Mouse (Mus musculus): Measurements from ENCODE around the gene Rag1. TPM values are rescaled to one million over a fixed set of nuclear protein-coding genes. Genes with fewer than 3 reads are reported as not detected.

Rag1 gene
- polyA plus RNA-seq (2015; fragmentation: Nextera tagmentation; extraction: Ambion mirVana) = 0.09 TPM in 2 replicates

GRCm38 (mm10) chr2:101649114-101649671 lies at the start of gene Rag1, which contains the start of gene B230118H07Rik:
TSS of gene Rag1 (minus strand) at chr2:101649501.
TSS of gene B230118H07Rik (minus strand) at chr2:101649532.
- Histone ChIP-seq H3K9me3 (no peaks in the 10 kb centered on the region), H3K4me2 (no peak within 1 kb of the TSS), H3K9ac (no peak within 1 kb of the TSS), H3K4me3 (no peak within 1 kb of the TSS), H3K27ac (no peak within 1 kb of the TSS), H3K4me1 (replicated peaks) (peaks cover 18% of the 10 kb centered on the region), H3K27me3 (no peaks in the 10 kb centered on the region), H3K36me3 (no peaks in the 10 kb centered on the region)
- WGBS = 36% methylated on average over 8 of the region's 8 CpGs
- no peak for ATAC-seq (ENCODE audit: low FRiP score)

GRCm38 (mm10) chr2:101695584-101695983 lies 46.3 kb upstream of the Rag1 start:
- no peaks in the 10 kb centered on the region for H3K27me3 ChIP-seq
- no peaks in the 10 kb centered on the region for H3K4me1 ChIP-seq (replicated peaks)
- H3K27ac ChIP-seq = no peak overlapping the region
- no peak overlapping the region for H3K4me3 ChIP-seq
- peaks cover 57% of the 10 kb centered on the region for H3K36me3 ChIP-seq
- no peak for ATAC-seq (ENCODE audit: low FRiP score)
- H3K9ac ChIP-seq = no peak overlapping the region
- no peaks in the 10 kb centered on the region for H3K9me3 ChIP-seq
- WGBS = 88% methylated on average over 7 of the region's 7 CpGs
- H3K4me2 ChIP-seq = no peak overlapping the region

GRCm38 (mm10) chr2:101693577-101694215 lies 44.4 kb upstream of the Rag1 start:
- Histone ChIP-seq H3K4me3 (no peak overlapping the region), H3K9me3 (no peaks in the 10 kb centered on the region), H3K4me1 (replicated peaks) (no peaks in the 10 kb centered on the region), H3K27ac (no peak overlapping the region), H3K36me3 (peaks cover 61% of the 10 kb centered on the region), H3K4me2 (no peak overlapping the region), H3K9ac (no peak overlapping the region), H3K27me3 (no peaks in the 10 kb centered on the region)
- WGBS = 69% methylated on average over 5 of the region's 5 CpGs
- no peak for ATAC-seq (ENCODE audit: low FRiP score)

- H3K27me3 ChIP-seq = no peaks in the 10 kb centered on the region
These were observed 43.7 kb upstream of the Rag1 start for GRCm38 (mm10) chr2:101693043-101693442.

GRCm38 (mm10) chr2:101690252-101690827 lies 41.0 kb upstream of the Rag1 start:
- Histone ChIP-seq H3K4me1 (replicated peaks) (no peaks in the 10 kb centered on the region), H3K4me3 (no peak overlapping the region), H3K9me3 (no peaks in the 10 kb centered on the region), H3K9ac (no peak overlapping the region), H3K4me2 (no peak overlapping the region), H3K27me3 (no peaks in the 10 kb centered on the region), H3K36me3 (peaks cover 65% of the 10 kb centered on the region), H3K27ac (no peak overlapping the region)
- 94% methylated on average over 9 of the region's 9 CpGs for WGBS
- ATAC-seq (ENCODE audit: low FRiP score) = no peak

More at GRCm38 (mm10) chr2:101693043-101693442, 43.7 kb upstream of the Rag1 start:
- peaks cover 58% of the 10 kb centered on the region for H3K36me3 ChIP-seq
- ATAC-seq (ENCODE audit: low FRiP score) = no peak
- H3K4me1 ChIP-seq (replicated peaks) = no peaks in the 10 kb centered on the region
- H3K9ac ChIP-seq = no peak overlapping the region
- H3K4me3 ChIP-seq = no peak overlapping the region
- H3K27ac ChIP-seq = no peak overlapping the region
- no peak overlapping the region for H3K4me2 ChIP-seq
- 68% methylated on average over 4 of the region's 4 CpGs for WGBS
- H3K9me3 ChIP-seq = no peaks in the 10 kb centered on the region

GRCm38 (mm10) chr2:101688011-101688410 lies 38.7 kb upstream of the Rag1 start:
- no peak for ATAC-seq (ENCODE audit: low FRiP score)
- Histone ChIP-seq H3K4me3 (no peak overlapping the region), H3K9me3 (no peaks in the 10 kb centered on the region), H3K4me2 (no peak overlapping the region), H3K27ac (no peak overlapping the region), H3K9ac (no peak overlapping the region), H3K36me3 (peaks cover 66% of the 10 kb centered on the region), H3K4me1 (replicated peaks) (no peaks in the 10 kb centered on the region), H3K27me3 (no peaks in the 10 kb centered on the region)
- WGBS = 92% methylated on average over 5 of the region's 5 CpGs

GRCm38 (mm10) chr2:101684421-101684820 lies 35.1 kb upstream of the Rag1 start:
- no peaks in the 10 kb centered on the region for H3K9me3 ChIP-seq
- ATAC-seq (ENCODE audit: low FRiP score) = no peak
- H3K27ac ChIP-seq = no peak overlapping the region
- no peak overlapping the region for H3K4me2 ChIP-seq
- H3K4me3 ChIP-seq = no peak overlapping the region
- no peaks in the 10 kb centered on the region for H3K27me3 ChIP-seq
- H3K36me3 ChIP-seq = peaks cover 45% of the 10 kb centered on the region
- WGBS = 91% methylated on average over 12 of the region's 12 CpGs
- no peak overlapping the region for H3K9ac ChIP-seq
- H3K4me1 ChIP-seq (replicated peaks) = peaks cover 12% of the 10 kb centered on the region

GRCm38 (mm10) chr2:101679164-101679784 lies 30.0 kb upstream of the Rag1 start:
- peaks cover under 1% of the 10 kb centered on the region for H3K36me3 ChIP-seq
- H3K9ac ChIP-seq = peak overlapping the region; percentile 96
- no peaks in the 10 kb centered on the region for H3K9me3 ChIP-seq
- H3K27ac ChIP-seq = no peak overlapping the region
- no peak for ATAC-seq (ENCODE audit: low FRiP score)
- peak overlapping the region; percentile 97 for H3K4me3 ChIP-seq
- H3K27me3 ChIP-seq = peaks cover 6% of the 10 kb centered on the region; the same call in 1 of the 2 replicates
- WGBS = 2% methylated on average over 15 of the region's 15 CpGs
- peak overlapping the region; percentile 89 for H3K4me2 ChIP-seq
- H3K4me1 ChIP-seq (replicated peaks) = peaks cover 16% of the 10 kb centered on the region

GRCm38 (mm10) chr2:101678236-101679021 lies 29.1 kb upstream of the Rag1 start, which contains the start of gene Traf6:
TSS of gene Traf6 (plus strand) at chr2:101678429.
- peaks cover 6% of the 10 kb centered on the region; the same call in 1 of the 2 replicates for H3K27me3 ChIP-seq

GRCm38 (mm10) chr2:101673547-101673946 lies 24.2 kb upstream of the Rag1 start:
- Histone ChIP-seq H3K27me3 (peaks cover 6% of the 10 kb centered on the region; the same call in 1 of the 2 replicates), H3K9ac (no peak overlapping the region), H3K4me2 (no peak overlapping the region), H3K36me3 (no peaks in the 10 kb centered on the region), H3K4me3 (no peak overlapping the region), H3K9me3 (no peaks in the 10 kb centered on the region), H3K4me1 (replicated peaks) (no peaks in the 10 kb centered on the region), H3K27ac (no peak overlapping the region)
- no peak for ATAC-seq (ENCODE audit: low FRiP score)
- 82% methylated on average over 3 of the region's 3 CpGs for WGBS

More at GRCm38 (mm10) chr2:101678236-101679021, 29.1 kb upstream of the Rag1 start, which contains the start of gene Traf6:
- H3K4me1 ChIP-seq (replicated peaks) = peaks cover 16% of the 10 kb centered on the region
- no peaks in the 10 kb centered on the region for H3K36me3 ChIP-seq
- H3K4me3 ChIP-seq = peak within 1 kb of the TSS; percentile 97
- H3K27ac ChIP-seq = peak within 1 kb of the TSS; percentile 72
- under 1% methylated on average over 67 of the region's 68 CpGs for WGBS
- peak within 1 kb of the TSS; percentile 96 for H3K9ac ChIP-seq
- H3K4me2 ChIP-seq = peak within 1 kb of the TSS; percentile 89
- H3K9me3 ChIP-seq = no peaks in the 10 kb centered on the region
- ATAC-seq (ENCODE audit: low FRiP score) = peak; percentile 91

GRCm38 (mm10) chr2:101668751-101669150 lies 19.4 kb upstream of the Rag1 start:
- WGBS = 94% methylated on average over 3 of the region's 3 CpGs
- Histone ChIP-seq H3K9ac (no peak overlapping the region), H3K9me3 (no peaks in the 10 kb centered on the region), H3K4me2 (no peak overlapping the region), H3K27ac (no peak overlapping the region), H3K36me3 (no peaks in the 10 kb centered on the region), H3K27me3 (no peaks in the 10 kb centered on the region), H3K4me3 (no peak overlapping the region), H3K4me1 (replicated peaks) (peaks cover 7% of the 10 kb centered on the region; the same call in 1 of the 2 replicates)
- ATAC-seq (ENCODE audit: low FRiP score) = no peak

Data from hindbrain, embryonic 13.5 days (tissue).